Mouse (Mus musculus) ES-E14 (cell line): ENCODE measurements around the gene 1810046K07Rik.

Source experiments
- HCFC1 ChIP-seq: IDR thresholded peaks from 2 replicates; pipeline ENCODE4 v1.6.1; 2012; ENCODE audit warnings: low read length, inconsistent platforms, borderline replicate concordance; ENCODE audit not compliant: insufficient read depth
- MAFK ChIP-seq: IDR thresholded peaks from 2 replicates; pipeline ENCODE4 v1.6.1; 2014; ENCODE audit warnings: mild to moderate bottlenecking, low read depth, low read length, inconsistent platforms; ENCODE audit not compliant: insufficient read depth
- ZC3H11A ChIP-seq: IDR thresholded peaks from 2 replicates; pipeline ENCODE4 v1.6.1; 2012; ENCODE audit warnings: low read depth, mild to moderate bottlenecking, inconsistent platforms, low read length, borderline replicate concordance
- ZNF384 ChIP-seq: IDR thresholded peaks from 2 replicates; pipeline ENCODE4 v1.6.1; 2012; ENCODE audit warnings: low read depth, low read length, inconsistent platforms

DNA sequence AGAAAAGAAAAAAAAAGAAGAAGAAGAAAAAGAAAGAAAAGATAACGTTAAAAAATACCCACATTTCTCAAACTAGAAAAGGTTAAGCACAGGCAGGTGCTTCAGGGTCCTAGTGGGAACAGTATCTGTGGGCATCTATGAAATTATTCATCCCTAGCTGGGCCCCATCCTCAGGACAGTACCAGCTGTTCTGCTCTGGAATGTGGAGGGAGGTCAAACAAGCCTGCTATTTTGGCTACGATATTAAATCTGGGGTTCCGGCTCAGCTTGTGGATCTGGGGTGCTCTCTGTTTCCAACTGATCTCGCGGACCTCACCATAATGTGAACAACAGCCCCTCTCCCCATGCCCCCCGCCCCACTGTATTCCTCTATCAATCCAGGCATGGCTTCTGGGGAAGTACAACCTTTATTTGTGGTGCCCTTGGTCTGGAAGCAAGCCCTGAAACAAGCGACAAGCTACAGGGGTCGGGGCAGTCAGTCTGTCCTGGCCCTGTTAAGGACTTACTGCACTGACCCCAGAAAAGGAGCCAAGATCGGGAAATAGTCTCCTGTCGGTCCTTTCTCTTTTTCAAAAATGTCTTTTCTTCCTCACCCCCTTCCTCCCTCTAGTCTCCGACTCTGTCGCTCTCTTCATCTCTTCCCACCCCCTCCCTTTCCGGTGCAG is 50.8 kb downstream of the 1810046K07Rik start:
- TF ChIP-seq MAFK (no peak), HCFC1 (no peak), ZC3H11A (no peak), ZNF384 (no peak)
